ENCODE assay signal across 1 mouse cellular context in the genomic region with DNA sequence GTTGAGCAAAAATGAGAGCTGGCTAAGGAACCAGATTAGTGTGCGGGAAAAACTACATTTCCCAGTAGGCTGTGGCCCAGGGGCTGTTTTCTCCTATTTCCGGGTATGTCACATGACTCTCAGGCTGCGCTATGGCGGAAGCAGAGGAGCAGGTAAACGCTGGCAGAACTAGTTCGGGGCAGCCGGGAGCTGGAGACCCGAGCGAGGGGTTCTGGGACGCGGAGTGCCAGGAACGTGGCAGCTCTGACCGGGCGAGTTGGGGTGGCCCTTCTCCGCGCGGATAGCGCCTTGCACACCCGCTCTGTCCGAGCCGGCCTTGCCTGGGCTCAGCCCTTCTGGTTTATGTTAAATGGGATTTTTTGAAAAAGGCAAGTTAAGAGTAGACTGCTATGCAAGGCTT.
A peak's percentile ranks its signal among the peaks of the same experiment; 100 is the strongest.
TF ChIP-seq lines count a peak whose summit lies in the region.

Vps41 (plus strand) TSS at position 102 of the 400 bp plus-strand sequence.

TF ChIP-seq in MEL, 35 proteins besides CTCF, POLR2A, EP300 and RAD21 (continued from another document):
- TF ChIP-seq GATA1 (IDR thresholded peaks at IDR 0.05; ENCODE audit: low read depth, low read length), result no peak
- TF ChIP-seq MAX (IDR thresholded peaks at IDR 0.05; ENCODE audit: low read length), result 0 out of 2 replicates have a peak, but pooled peaks have one; percentile 42
- TF ChIP-seq MEF2A (IDR thresholded peaks at IDR 0.05; ENCODE audit: extremely low read depth, insufficient replicate concordance, low read depth, low read length, poor library complexity, severe bottlenecking), result no peak
- no peak for TF ChIP-seq CHD1 (IDR thresholded peaks at IDR 0.05; ENCODE audit: low read depth, low read length)
- TF ChIP-seq POLR2AphosphoS2 (IDR thresholded peaks at IDR 0.05; ENCODE audit: low read length), result no peak
- TF ChIP-seq POLR2AphosphoS5 (IDR thresholded peaks at IDR 0.05; ENCODE audit: borderline replicate concordance, low read depth, low read length), result no peak
- peak; percentile 78 for TF ChIP-seq TBP (IDR thresholded peaks at IDR 0.05; ENCODE audit: low read depth, low read length)
- TF ChIP-seq MYC (IDR thresholded peaks at IDR 0.05; ENCODE audit: low read depth, low read length), result no peak
- no peak for TF ChIP-seq ZC3H11A (IDR thresholded peaks at IDR 0.05; ENCODE audit: low read depth, low read length)
